Mouse (Mus musculus): Measurements from ENCODE around the gene Kdm2b. TPM values are rescaled to one million over a fixed set of nuclear protein-coding genes. Genes with fewer than 3 reads are reported as not detected.

The Kdm2b gene
- polyA plus RNA-seq, 1 experiment from 2014 or later: 33.2 TPM

- Histone ChIP-seq H3K4me1 (ENCODE audit: control insufficient read depth, insufficient read depth, low read length) (peaks cover 7% of the 10 kb centered on the region; the same call in 1 of the 2 replicates), H3K27ac (ENCODE audit: low read length) (no peak overlapping the region), H3K4me2 (ENCODE audit: low read depth, low read length) (no peak overlapping the region), H3K9me3 (replicated peaks; ENCODE audit: control insufficient read depth, low read length) (no peaks in the 10 kb centered on the region), H3K36me3 (ENCODE audit: control insufficient read depth, insufficient read depth, low read length) (no peaks in the 10 kb centered on the region), H3K9ac (ENCODE audit: low read length) (no peak overlapping the region; the same call in 1 of the 2 replicates), H3K4me3 (replicated peaks; ENCODE audit: low read length) (no peak overlapping the region), H3K27me3 (ENCODE audit: control insufficient read depth, insufficient read depth, low read length) (no peaks in the 10 kb centered on the region)
- no peak for ATAC-seq (ENCODE audit: insufficient read depth, low FRiP score)
- 75% methylated on average over 18 of the region's 18 CpGs for WGBS
These were observed 7.9 kb upstream of the Kdm2b start for GRCm38 (mm10) chr5:122997205-122998204.

DNA sequence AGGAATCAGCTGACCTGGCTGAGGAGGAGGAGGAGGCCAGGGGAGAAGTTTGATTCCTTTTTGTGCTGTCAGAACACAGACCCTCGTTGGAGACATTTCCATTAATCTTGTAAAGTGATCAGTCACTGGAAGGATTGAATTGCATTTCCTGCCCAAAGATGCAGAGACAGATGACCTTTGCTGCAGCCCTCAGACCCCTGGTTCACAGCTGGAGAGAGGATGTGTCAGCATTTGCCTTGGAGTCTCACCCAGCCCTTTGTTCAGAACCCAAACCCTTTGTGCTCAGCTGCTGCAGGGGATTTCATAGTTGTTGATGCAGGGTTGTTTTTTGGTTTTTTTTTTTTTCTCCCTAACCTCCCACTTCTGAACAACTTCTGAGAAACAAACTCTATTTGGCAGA, 5.3 kb upstream of the Kdm2b start:
- no peak for ATAC-seq (ENCODE audit: insufficient read depth, low FRiP score)
- H3K4me2 ChIP-seq (ENCODE audit: low read depth, low read length): no peak overlapping the region
- 0 out of 2 replicates have a peak overlapping the region, but pooled peaks have one; percentile 33 for H3K9ac ChIP-seq (ENCODE audit: low read length)
- H3K9me3 ChIP-seq (replicated peaks; ENCODE audit: control insufficient read depth, low read length): no peaks in the 10 kb centered on the region
- no peaks in the 10 kb centered on the region for H3K36me3 ChIP-seq (ENCODE audit: control insufficient read depth, insufficient read depth, low read length)
- no peaks in the 10 kb centered on the region for H3K27me3 ChIP-seq (ENCODE audit: control insufficient read depth, insufficient read depth, low read length)
- H3K4me1 ChIP-seq (ENCODE audit: control insufficient read depth, insufficient read depth, low read length): peaks cover 12% of the 10 kb centered on the region; the same call in 1 of the 2 replicates
- 0% methylated on average over 1 of the region's 1 CpGs for WGBS
- H3K27ac ChIP-seq (ENCODE audit: low read length): no peak overlapping the region
- no peak overlapping the region for H3K4me3 ChIP-seq (replicated peaks; ENCODE audit: low read length)

DNA sequence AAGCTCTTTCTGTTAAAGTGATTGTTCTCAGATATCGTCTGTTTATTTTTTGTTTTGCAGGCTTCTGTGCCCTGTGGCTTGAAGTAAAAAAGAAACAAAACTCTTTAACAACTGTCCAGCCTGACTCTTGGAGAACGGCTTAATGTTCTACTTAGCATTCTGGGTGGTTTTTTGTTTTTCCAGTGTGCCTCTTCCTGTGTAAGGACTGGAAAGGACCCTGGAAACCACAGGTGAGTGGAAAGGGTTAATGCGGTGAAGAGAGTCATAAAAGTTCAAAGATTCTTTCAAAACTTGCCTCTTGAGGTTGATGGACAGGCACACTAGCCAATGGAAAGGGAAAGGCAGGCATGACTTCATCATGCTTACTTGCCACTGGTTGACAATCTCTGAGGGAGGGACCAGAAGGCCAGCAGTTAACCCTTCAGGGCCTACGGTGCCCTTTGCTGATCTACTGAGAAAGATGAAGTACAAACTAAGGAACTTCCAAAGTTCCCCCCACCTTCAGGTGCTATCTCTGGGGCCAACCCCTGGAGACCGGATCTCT, 4.8 kb upstream of the Kdm2b start:
- peak overlapping the region; percentile 26 for H3K4me3 ChIP-seq (replicated peaks; ENCODE audit: low read length)
- H3K9me3 ChIP-seq (replicated peaks; ENCODE audit: control insufficient read depth, low read length): no peaks in the 10 kb centered on the region
- H3K4me2 ChIP-seq (ENCODE audit: low read depth, low read length): peak overlapping the region; percentile 50
- no peaks in the 10 kb centered on the region for H3K27me3 ChIP-seq (ENCODE audit: control insufficient read depth, insufficient read depth, low read length)
- peaks cover 13% of the 10 kb centered on the region; the same call in 1 of the 2 replicates for H3K4me1 ChIP-seq (ENCODE audit: control insufficient read depth, insufficient read depth, low read length)
- 0 out of 2 replicates have a peak overlapping the region, but pooled peaks have one; percentile 33 for H3K9ac ChIP-seq (ENCODE audit: low read length)
- no peak overlapping the region for H3K27ac ChIP-seq (ENCODE audit: low read length)
- WGBS: 11% methylated on average over 5 of the region's 5 CpGs
- ATAC-seq (ENCODE audit: insufficient read depth, low FRiP score): peak; percentile 93
- no peaks in the 10 kb centered on the region for H3K36me3 ChIP-seq (ENCODE audit: control insufficient read depth, insufficient read depth, low read length)

DNA sequence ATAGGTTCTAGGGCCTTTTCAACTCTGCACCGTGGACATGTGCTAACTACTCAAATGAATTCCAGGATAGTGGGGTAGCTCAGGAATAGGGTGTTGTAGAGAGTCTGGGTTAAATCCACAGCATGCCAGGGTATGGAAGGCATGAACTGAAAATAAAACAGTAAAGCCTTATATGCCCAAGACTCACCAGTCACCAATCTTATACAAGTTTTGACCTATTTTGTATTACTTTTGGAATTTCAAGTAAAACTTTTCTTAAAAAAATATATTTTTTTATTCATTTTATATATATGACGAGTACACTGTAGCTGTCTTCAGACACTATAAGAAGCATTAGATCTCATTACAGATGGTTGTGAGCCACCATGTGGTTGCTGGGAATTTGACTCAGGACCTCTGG, 4.2 kb upstream of the Kdm2b start:
- Histone ChIP-seq H3K4me3 (replicated peaks; ENCODE audit: low read length) (peak overlapping the region; percentile 26; the same call in 1 of the 2 replicates), H3K4me1 (ENCODE audit: control insufficient read depth, insufficient read depth, low read length) (peaks cover 11% of the 10 kb centered on the region; the same call in 1 of the 2 replicates), H3K9ac (ENCODE audit: low read length) (no peak overlapping the region), H3K4me2 (ENCODE audit: low read depth, low read length) (peak overlapping the region; percentile 50), H3K27ac (ENCODE audit: low read length) (no peak overlapping the region), H3K9me3 (replicated peaks; ENCODE audit: control insufficient read depth, low read length) (no peaks in the 10 kb centered on the region), H3K27me3 (ENCODE audit: control insufficient read depth, insufficient read depth, low read length) (no peaks in the 10 kb centered on the region), H3K36me3 (ENCODE audit: control insufficient read depth, insufficient read depth, low read length) (no peaks in the 10 kb centered on the region)
- no peak for ATAC-seq (ENCODE audit: insufficient read depth, low FRiP score)
- 48% methylated on average over 2 of the region's 2 CpGs for WGBS

- Histone ChIP-seq H3K9me3 (replicated peaks; ENCODE audit: control insufficient read depth, low read length) (no peaks in the 10 kb centered on the region), H3K4me3 (replicated peaks; ENCODE audit: low read length) (no peak overlapping the region), H3K27me3 (ENCODE audit: control insufficient read depth, insufficient read depth, low read length) (no peaks in the 10 kb centered on the region), H3K4me1 (ENCODE audit: control insufficient read depth, insufficient read depth, low read length) (peaks cover 25% of the 10 kb centered on the region), H3K9ac (ENCODE audit: low read length) (no peak overlapping the region), H3K4me2 (ENCODE audit: low read depth, low read length) (no peak overlapping the region), H3K27ac (ENCODE audit: low read length) (no peak overlapping the region), H3K36me3 (ENCODE audit: control insufficient read depth, insufficient read depth, low read length) (no peaks in the 10 kb centered on the region)
- no peak for ATAC-seq (ENCODE audit: insufficient read depth, low FRiP score)
- 37% methylated on average over 5 of the region's 5 CpGs for WGBS
These were observed 1.9 kb upstream of the Kdm2b start for GRCm38 (mm10) chr5:122991350-122992004.

DNA sequence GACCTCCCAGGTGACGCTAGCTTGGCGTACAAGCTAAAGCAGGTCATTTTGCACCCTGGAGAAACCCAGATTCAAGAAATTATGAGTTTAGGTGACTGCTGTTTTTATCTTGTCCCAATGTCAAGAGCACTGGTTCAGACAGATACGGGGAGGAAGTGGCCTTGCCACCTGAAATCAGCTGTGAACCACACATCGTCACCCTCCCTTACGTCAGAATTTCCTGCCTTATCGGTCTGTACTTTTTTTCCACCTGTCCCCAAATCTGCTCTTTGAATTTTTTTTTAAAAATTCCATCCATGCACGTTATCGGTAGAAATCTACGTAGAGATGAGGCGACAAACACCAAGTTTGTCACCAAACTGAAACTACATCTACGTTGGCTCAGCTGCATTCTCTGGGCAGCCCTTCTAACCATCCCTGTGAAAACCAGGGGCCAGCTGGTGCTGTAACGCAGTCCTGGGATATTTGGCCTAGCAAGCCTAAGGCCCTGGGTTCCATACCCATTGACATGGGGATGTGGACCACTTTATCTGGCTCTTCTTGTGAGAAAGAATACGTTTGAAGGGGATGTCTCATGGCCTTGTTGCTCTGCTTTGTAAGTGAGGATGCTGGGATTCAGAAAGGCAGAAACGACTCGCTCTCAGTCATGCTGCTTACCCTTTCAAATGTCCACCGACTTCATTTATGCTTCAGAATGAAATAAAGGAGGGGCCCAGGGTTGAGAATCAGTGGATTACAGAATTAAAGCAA, 963 bp upstream of the Kdm2b start:
- WGBS: 34% methylated on average over 16 of the region's 16 CpGs
- Histone ChIP-seq H3K9me3 (replicated peaks; ENCODE audit: control insufficient read depth, low read length) (no peaks in the 10 kb centered on the region), H3K4me2 (ENCODE audit: low read depth, low read length) (peak overlapping the region; percentile 99), H3K36me3 (ENCODE audit: control insufficient read depth, insufficient read depth, low read length) (no peaks in the 10 kb centered on the region), H3K27me3 (ENCODE audit: control insufficient read depth, insufficient read depth, low read length) (no peaks in the 10 kb centered on the region), H3K27ac (ENCODE audit: low read length) (peak overlapping the region; percentile 10; the same call in 1 of the 2 replicates), H3K4me3 (replicated peaks; ENCODE audit: low read length) (peak overlapping the region; percentile 74), H3K4me1 (ENCODE audit: control insufficient read depth, insufficient read depth, low read length) (peaks cover 25% of the 10 kb centered on the region), H3K9ac (ENCODE audit: low read length) (peak overlapping the region; percentile 87; the same call in 1 of the 2 replicates)
- ATAC-seq (ENCODE audit: insufficient read depth, low FRiP score): no peak

DNA sequence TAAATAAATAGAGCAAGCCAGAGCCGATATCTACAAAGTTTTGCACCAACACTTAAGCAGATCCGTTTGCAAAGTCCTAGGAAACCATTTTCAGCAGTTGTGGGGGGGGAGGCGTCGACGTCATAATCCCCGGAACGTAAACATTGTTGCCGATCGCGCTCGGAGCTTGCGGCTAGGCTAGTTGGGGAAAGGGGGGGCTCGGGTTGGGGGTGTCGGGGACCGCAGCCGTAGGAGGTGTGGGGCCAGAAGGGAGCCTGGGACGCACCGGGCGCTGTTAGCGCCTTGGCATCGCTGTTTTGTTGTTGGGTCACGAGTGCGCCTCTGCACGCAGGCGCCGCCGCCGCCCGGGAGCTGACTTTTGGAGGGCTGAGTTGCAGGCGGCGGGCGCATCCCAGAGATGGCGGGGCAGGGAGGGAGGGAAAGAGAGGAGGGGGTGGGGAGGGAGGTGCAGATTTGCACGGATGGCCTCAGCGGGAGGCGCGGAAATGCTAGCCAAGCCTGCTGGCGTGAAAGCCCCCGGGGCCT, 560 bp downstream of the Kdm2b start:
- Histone ChIP-seq H3K4me1 (ENCODE audit: control insufficient read depth, insufficient read depth, low read length) (peaks cover 22% of the 10 kb centered on the region), H3K4me2 (ENCODE audit: low read depth, low read length) (peak overlapping the region; percentile 99), H3K27ac (ENCODE audit: low read length) (peak overlapping the region; percentile 73), H3K4me3 (replicated peaks; ENCODE audit: low read length) (peak overlapping the region; percentile 74), H3K27me3 (ENCODE audit: control insufficient read depth, insufficient read depth, low read length) (no peaks in the 10 kb centered on the region), H3K9ac (ENCODE audit: low read length) (peak overlapping the region; percentile 87), H3K36me3 (ENCODE audit: control insufficient read depth, insufficient read depth, low read length) (no peaks in the 10 kb centered on the region), H3K9me3 (replicated peaks; ENCODE audit: control insufficient read depth, low read length) (no peaks in the 10 kb centered on the region)
- ATAC-seq (ENCODE audit: insufficient read depth, low FRiP score): peak; percentile 64
- WGBS: under 1% methylated on average over 34 of the region's 39 CpGs

GRCm38 (mm10) chr5:122988021-122988751, 1.4 kb downstream of the Kdm2b start:
- peak overlapping the region; percentile 32; the same call in 1 of the 2 replicates for H3K27ac ChIP-seq (ENCODE audit: low read length)
- peak overlapping the region; percentile 74 for H3K4me3 ChIP-seq (replicated peaks; ENCODE audit: low read length)
- WGBS: under 1% methylated on average over 41 of the region's 41 CpGs
- H3K9me3 ChIP-seq (replicated peaks; ENCODE audit: control insufficient read depth, low read length): no peaks in the 10 kb centered on the region
- no peaks in the 10 kb centered on the region for H3K36me3 ChIP-seq (ENCODE audit: control insufficient read depth, insufficient read depth, low read length)
- no peaks in the 10 kb centered on the region for H3K27me3 ChIP-seq (ENCODE audit: control insufficient read depth, insufficient read depth, low read length)
- H3K4me2 ChIP-seq (ENCODE audit: low read depth, low read length): peak overlapping the region; percentile 99
- peak overlapping the region; percentile 87 for H3K9ac ChIP-seq (ENCODE audit: low read length)
- peaks cover 22% of the 10 kb centered on the region for H3K4me1 ChIP-seq (ENCODE audit: control insufficient read depth, insufficient read depth, low read length)
- ATAC-seq (ENCODE audit: insufficient read depth, low FRiP score): peak; percentile 46; the same call in 1 of the 2 replicates
